Mouse (Mus musculus): ENCODE measurements around the gene Ankrd55. TPM values are rescaled to one million over a fixed set of nuclear protein-coding genes. Genes with fewer than 3 reads are reported as not detected.
A peak's percentile ranks its signal among the peaks of the same experiment; 100 is the strongest.
"Not testable (repeated sequence)": the region's sequence is repeated elsewhere in the genome, so short reads cannot be mapped to it uniquely, and the experiment has no call there.

Gene Ankrd55
- total and polyA plus RNA-seq, 3 experiments: 1.1 to 2.2 (median 1.1) TPM

DNA sequence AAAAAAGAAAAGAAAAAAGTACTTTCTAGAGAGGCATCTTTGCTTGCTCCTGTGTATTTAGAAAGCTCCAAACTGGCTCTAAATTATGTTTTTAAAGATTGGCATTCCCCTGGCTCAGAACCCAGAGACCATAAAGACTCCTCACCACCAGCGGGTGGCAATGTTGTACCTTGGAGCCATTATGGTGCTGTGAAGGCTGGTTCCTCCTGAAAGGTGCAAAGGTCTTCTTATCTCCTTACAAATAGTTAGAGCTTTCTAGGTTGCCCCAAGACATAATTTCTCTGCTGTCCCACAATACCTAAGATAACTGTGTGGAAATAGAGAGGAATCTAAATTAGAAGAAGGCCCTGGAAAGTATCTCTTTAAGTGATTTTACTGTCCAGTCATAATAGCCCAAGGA is 20.4 kb downstream of the Ankrd55 start:
- dilution Hi-C loops (cut with MboI; ENCODE audit: extremely low pct_ligation_motif_present, extremely low pct_unique_long_range_greater_than_20kb, low sequenced_read_pairs) (no loop called here), in situ Hi-C loops (cut with MboI; ENCODE audit: low pct_ligation_motif_present, low pct_unique_long_range_greater_than_20kb, low sequenced_read_pairs) (loop anchor here (5.0 kb wide), 1 partner anchor 199 kb away; no protein-coding TSS in a partner anchor)
- no peaks in the 10 kb centered on the region for H3K36me3 ChIP-seq (replicated peaks in 1 of 2; ENCODE audit: control insufficient read depth in 1 of 2, insufficient read depth in 1 of 2, low read length in 1 of 2)
- no peaks in the 10 kb centered on the region for H3K9me3 ChIP-seq (replicated peaks; ENCODE audit: low read length)
- no peak overlapping the region for H3K4me2 ChIP-seq (ENCODE audit: insufficient read depth, low read depth, poor library complexity, severe bottlenecking)
- peak; percentile 76 for DNase-seq (ENCODE audit: extremely low read depth)
- no peak overlapping the region for H3K4me3 ChIP-seq (replicated peaks in 1 of 3; ENCODE audit: low read depth in 2 of 3, low read length in 2 of 3, poor library complexity in 1 of 3)
- TF ChIP-seq ELF1 (IDR thresholded peaks at IDR 0.05; ENCODE audit: low read depth, low read length) (no peak), ZC3H11A (IDR thresholded peaks at IDR 0.05; ENCODE audit: low read depth, low read length) (peak; percentile 99), POLR2AphosphoS2 (IDR thresholded peaks at IDR 0.05; ENCODE audit: low read depth, low read length) (no peak), CTCF (conservative IDR thresholded peaks at IDR 0.05 in 1 of 2, IDR thresholded peaks at IDR 0.05 in 1 of 2; ENCODE audit: low read depth in 2 of 2, low read length in 2 of 2) (peak; percentile 47 to 98; a peak in 3 of 4 replicates), GABPA (IDR thresholded peaks at IDR 0.05; ENCODE audit: insufficient replicate concordance, low read depth, low read length) (no peak), JUND (conservative IDR thresholded peaks at IDR 0.05; ENCODE audit: low read depth, low read length) (0 out of 2 replicates have a peak, but pooled peaks have one; percentile 15), IRF4 (IDR thresholded peaks at IDR 0.05; ENCODE audit: low read depth, low read length) (peak; percentile 38; the same call in 1 of the 2 replicates), SMC3 (IDR thresholded peaks at IDR 0.05; ENCODE audit: low read depth, low read length) (peak; percentile 99), SIN3A (IDR thresholded peaks at IDR 0.05; ENCODE audit: low read length) (0 out of 2 replicates have a peak, but pooled peaks have one; percentile 16), MEF2A (IDR thresholded peaks at IDR 0.05; ENCODE audit: borderline replicate concordance, low read depth, low read length) (0 out of 2 replicates have a peak, but pooled peaks have one; percentile 10), RAD21 (IDR thresholded peaks at IDR 0.05; ENCODE audit: low read depth, low read length) (peak; percentile 100), E2F4 (IDR thresholded peaks at IDR 0.05; ENCODE audit: insufficient replicate concordance, low read depth, low read length) (no peak), BHLHE40 (IDR thresholded peaks at IDR 0.05; ENCODE audit: low read depth, low read length) (no peak), JUN (IDR thresholded peaks at IDR 0.05; ENCODE audit: insufficient read depth, low read depth, low read length) (no peak), EP300 (IDR thresholded peaks at IDR 0.05; ENCODE audit: low read length) (no peak)
- no peak overlapping the region for H3K27ac ChIP-seq (ENCODE audit: insufficient read depth, low read depth)
- no peaks in the 10 kb centered on the region for H3K79me2 ChIP-seq (replicated peaks; ENCODE audit: control insufficient read depth, extremely low read depth, insufficient read depth, poor library complexity, severe bottlenecking)
- peaks cover 3 to 36% of the 10 kb centered on the region in 2 experiments; a peak in 2 of 4 replicates for H3K4me1 ChIP-seq (ENCODE audit: control insufficient read depth in 1 of 2, insufficient read depth in 2 of 2)
- H3K9ac ChIP-seq (ENCODE audit: insufficient read depth, low read depth): no peak overlapping the region
- H3K27me3 ChIP-seq (replicated peaks): no peaks in the 10 kb centered on the region

GRCm38 (mm10) chr13:112311611-112312010 is 23.4 kb downstream of the Ankrd55 start:
- H3K4me1 ChIP-seq (ENCODE audit: control insufficient read depth in 1 of 2, insufficient read depth in 2 of 2): peaks cover 12 to 48% of the 10 kb centered on the region in 2 experiments; a peak in 3 of 4 replicates
- H3K27ac ChIP-seq (ENCODE audit: insufficient read depth, low read depth); H3K4me2 ChIP-seq (ENCODE audit: insufficient read depth, low read depth, poor library complexity, severe bottlenecking); dilution Hi-C loops (cut with MboI; ENCODE audit: extremely low pct_ligation_motif_present, extremely low pct_unique_long_range_greater_than_20kb, low sequenced_read_pairs); H3K79me2 ChIP-seq (replicated peaks; ENCODE audit: control insufficient read depth, extremely low read depth, insufficient read depth, poor library complexity, severe bottlenecking); H3K27me3 ChIP-seq (replicated peaks); H3K4me3 ChIP-seq (replicated peaks in 1 of 3; ENCODE audit: low read depth in 2 of 3, low read length in 2 of 3, poor library complexity in 1 of 3); DNase-seq (ENCODE audit: extremely low read depth); in situ Hi-C loops (cut with MboI; ENCODE audit: low pct_ligation_motif_present, low pct_unique_long_range_greater_than_20kb, low sequenced_read_pairs); H3K36me3 ChIP-seq (replicated peaks in 1 of 2; ENCODE audit: control insufficient read depth in 1 of 2, insufficient read depth in 1 of 2, low read length in 1 of 2); H3K9me3 ChIP-seq (replicated peaks; ENCODE audit: low read length); H3K9ac ChIP-seq (ENCODE audit: insufficient read depth, low read depth): not testable (repeated sequence)
